In genomic region chr9:83956632-83957314, GRCm38 (mm10) we compare ENCODE assay signal across 8 mouse cellular contexts. TPM values are rescaled to one million over a fixed set of nuclear protein-coding genes. Genes with fewer than 3 reads are reported as not detected.
DNase-seq lines count a peak whose midpoint lies in the region; ATAC-seq lines count a peak whose summit lies in the region.

No protein-coding gene starts in this region.

- H3K9me3 ChIP-seq in intestine, embryonic 14.5 days (ENCODE audit: control insufficient read depth, low read length) = no peaks in the 10 kb centered on the region

- intact Hi-C loops in left cerebral cortex, postnatal 10 days (cut with DNase I) = loop anchor here (5.0 kb wide), 2 partner anchors 1371 to 1736 kb away; partner anchors contain the start of gene Tent5a

- H3K27me3 ChIP-seq in intestine, embryonic 14.5 days (replicated peaks; ENCODE audit: control insufficient read depth, insufficient read depth, low read length) = no peaks in the 10 kb centered on the region

- peak; percentile 74 to 90 for DNase-seq in adrenal gland, adult (ENCODE audit: inconsistent age in 2 of 2, low spot score in 1 of 2)
- DNase-seq in embryo, embryonic 10.5 days (ENCODE audit: low spot score) = peak; percentile 90
- DNase-seq in gastrocnemius, postnatal 25 days = peak; percentile 25
- DNase-seq in intestine, embryonic 14.5 days (ENCODE audit: low spot score) = peak; percentile 87
- peak; percentile 80 to 85 for DNase-seq in left cerebral cortex, postnatal 10 days (ENCODE audit: extremely low spot score in 1 of 2, low spot score in 2 of 2)
- peak; percentile 90 for DNase-seq in right cerebral cortex, postnatal 14 days
- peak; percentile 65 for DNase-seq in urinary bladder, postnatal 25 days (ENCODE audit: low spot score)

- ATAC-seq in intestine, embryonic 14.5 days (replicated peaks; ENCODE audit: low FRiP score, low TSS enrichment, low read depth) = peak; percentile 79; the same call in 1 of the 2 replicates
- peak; percentile 99 for ATAC-seq in megakaryocyte-erythroid progenitor cell, adult 5-6 weeks (replicated peaks; ENCODE audit: low FRiP score, low TSS enrichment, poor library complexity, severe bottlenecking)

- no peak overlapping the region for H3K4me3 ChIP-seq in intestine, embryonic 14.5 days (ENCODE audit: low read depth, low read length)

- whole genome bisulfite sequencing in intestine, embryonic 14.5 days = 51% methylated on average over 15 of the region's 15 CpGs

- H3K9ac ChIP-seq in intestine, embryonic 14.5 days (ENCODE audit: low read length) = no peak overlapping the region

- no peaks in the 10 kb centered on the region; the same call in 1 of the 2 replicates for H3K4me1 ChIP-seq in intestine, embryonic 14.5 days (replicated peaks; ENCODE audit: control insufficient read depth, insufficient read depth, low read length)

- H3K27ac ChIP-seq in intestine, embryonic 14.5 days (ENCODE audit: low read depth) = no peak overlapping the region

- H3K4me2 ChIP-seq in intestine, embryonic 14.5 days (ENCODE audit: low read length) = no peak overlapping the region

- 0 out of 2 replicates have a peak, but pooled peaks cover 3% of the 10 kb centered on the region for H3K36me3 ChIP-seq in intestine, embryonic 14.5 days (ENCODE audit: control insufficient read depth, insufficient read depth, low read length)

RNA-seq across cellular contexts. Expression of gene Bckdhb, which starts 31.8 kb away (rescaled TPM):
- 10 to 100 TPM; 32.9 to 37.9 TPM for total RNA-seq in gastrocnemius, postnatal 25 days (2021)
- polyA plus RNA-seq in intestine, embryonic 14.5 days (2014; fragmentation: Nextera tagmentation; extraction: Ambion mirVana) = 35.8 and 40.7 TPM in 2 replicates
- 10 to 100 TPM; 29.8 to 34.7 TPM for total RNA-seq in left cerebral cortex, postnatal 10 days (2021)
- total RNA-seq in megakaryocyte-erythroid progenitor cell, adult 5-6 weeks (2014; fragmentation: Nextera tagmentation) = 20.0 and 40.7 TPM in 2 replicates
- 12.2 and 13.8 TPM in 2 replicates for total RNA-seq in megakaryocyte-erythroid progenitor cell, adult 5-6 weeks (2017)

Comparison
In these comparisons a context has a peak if more than half of its experiments do, and no peak if none do; other contexts are left out.
1. DNase-seq: peak in every context shown above with its lines; median percentile 90 in embryo, embryonic 10.5 days; 90 in right cerebral cortex, postnatal 14 days; 87 in intestine, embryonic 14.5 days; 82 in left cerebral cortex, postnatal 10 days; 82 in adrenal gland, adult; 65 in urinary bladder, postnatal 25 days; 25 in gastrocnemius, postnatal 25 days.